Mouse (Mus musculus): Measurements from ENCODE around the gene Zswim5.

The Zswim5 gene

DNA sequence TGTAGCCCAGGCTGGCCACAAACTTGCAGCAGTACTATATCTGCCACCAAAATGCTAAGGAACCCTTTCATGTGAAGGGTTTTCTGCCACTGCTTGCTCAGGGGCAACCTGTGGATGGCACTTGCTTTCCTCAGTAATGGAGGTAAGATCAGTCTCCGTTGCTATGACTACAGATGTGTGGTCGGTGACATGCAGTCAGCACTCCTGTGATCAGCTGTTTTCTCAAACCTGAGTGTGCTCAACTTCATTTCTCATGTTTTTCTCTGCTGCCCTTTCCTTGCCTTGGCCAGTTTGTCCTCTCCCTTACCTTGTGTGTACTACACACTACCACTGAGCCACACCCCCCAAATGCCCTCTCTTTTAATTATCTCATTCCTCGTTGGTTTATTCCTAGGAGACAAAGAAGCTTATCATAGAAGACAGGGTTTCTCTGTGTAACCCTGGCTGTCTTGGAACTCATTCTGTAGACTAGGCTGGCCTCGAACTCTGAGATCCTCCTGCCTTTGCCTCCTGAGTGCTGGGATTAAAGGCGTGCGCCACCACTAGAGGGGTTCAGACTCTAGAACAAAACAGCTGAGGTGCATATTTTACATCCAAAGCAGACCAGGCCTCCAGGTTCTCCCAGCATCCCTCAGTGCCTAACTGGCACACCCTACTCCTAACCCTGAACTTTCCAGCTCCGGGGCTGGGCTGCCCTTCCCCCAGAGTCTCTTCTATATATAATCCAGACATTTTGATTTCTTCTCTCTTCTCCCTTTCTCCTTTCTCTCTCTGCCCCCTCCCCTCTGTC is 128.6 kb downstream of the Zswim5 start:
- no peak for DNase-seq (ENCODE audit: low read depth)

- no peak for DNase-seq (ENCODE audit: low read depth)
These were observed 129.9 kb downstream of the Zswim5 start for GRCm38 (mm10) chr4:117007058-117007457.

DNA sequence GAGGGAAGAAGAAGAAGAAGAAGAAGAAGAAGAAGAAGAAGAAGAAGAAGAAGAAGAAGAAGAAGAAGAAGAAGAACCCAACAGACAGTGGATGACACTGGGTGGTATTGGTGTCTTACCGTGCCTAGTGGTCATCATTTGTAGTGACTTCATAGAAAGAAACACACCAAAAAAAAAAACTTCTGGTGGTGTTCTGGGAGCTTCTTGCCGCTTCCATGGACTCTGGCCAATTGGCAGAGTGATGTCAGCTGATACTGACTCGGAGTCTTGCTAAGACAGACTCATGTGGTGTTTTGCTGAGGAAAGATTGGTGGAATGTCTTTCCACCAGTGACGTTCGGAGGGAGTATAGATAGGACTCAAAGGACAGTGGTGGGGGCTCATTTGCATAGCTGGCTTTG is 133.1 kb downstream of the Zswim5 start:
- no peak for DNase-seq (ENCODE audit: low read depth)

DNA sequence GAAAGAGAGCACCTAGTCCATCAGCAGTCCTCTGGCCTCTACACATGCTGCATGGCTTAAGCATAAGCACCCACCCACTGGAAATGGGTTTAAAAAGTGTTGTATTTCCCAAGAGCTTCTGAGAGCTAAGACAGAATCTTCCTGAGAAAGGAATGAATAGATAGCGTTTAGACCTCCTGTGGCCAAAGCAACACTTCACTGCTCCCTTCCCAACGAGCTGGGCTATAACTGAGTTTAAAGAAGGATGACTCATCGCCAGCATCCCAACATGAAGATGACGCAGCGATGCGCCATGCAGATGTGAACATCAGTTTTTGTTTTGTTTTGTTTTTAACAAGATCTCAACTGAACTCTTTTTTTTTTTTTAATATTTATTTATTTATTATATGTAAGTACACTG is 136.4 kb downstream of the Zswim5 start:
- DNase-seq (ENCODE audit: low read depth) = peak; percentile 51

DNA sequence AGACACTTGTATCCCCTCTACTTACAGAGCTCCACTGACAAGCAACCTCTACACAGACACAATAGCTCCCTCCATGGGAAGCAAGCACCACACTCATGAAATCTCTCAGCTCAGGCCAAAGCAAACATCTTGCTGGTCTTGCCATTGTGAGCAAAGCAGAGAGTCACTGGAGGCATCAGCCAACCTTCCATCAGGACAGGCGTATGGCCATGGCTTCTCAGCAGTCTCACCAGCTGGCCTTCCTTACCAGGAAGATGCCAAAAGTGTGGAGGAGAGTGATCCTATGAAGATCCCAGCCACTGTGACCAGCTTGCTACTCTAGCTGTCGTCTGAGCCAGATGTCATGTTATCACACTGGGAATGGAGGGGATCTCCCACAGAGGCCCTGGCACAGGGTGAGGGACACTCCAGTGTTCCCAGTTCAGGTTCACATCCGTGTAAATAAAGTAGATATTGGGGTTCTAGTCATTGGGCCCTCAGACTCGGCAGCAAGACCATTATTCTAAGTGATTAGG is 137.8 kb downstream of the Zswim5 start:
- no peak for DNase-seq (ENCODE audit: low read depth)

GRCm38 (mm10) chr4:117017738-117018137 is 140.6 kb downstream of the Zswim5 start:
- peak; percentile 29 for DNase-seq (ENCODE audit: low read depth)

- DNase-seq (ENCODE audit: low read depth) = no peak
These were observed 141.2 kb downstream of the Zswim5 start for GRCm38 (mm10) chr4:117018327-117018726.

DNA sequence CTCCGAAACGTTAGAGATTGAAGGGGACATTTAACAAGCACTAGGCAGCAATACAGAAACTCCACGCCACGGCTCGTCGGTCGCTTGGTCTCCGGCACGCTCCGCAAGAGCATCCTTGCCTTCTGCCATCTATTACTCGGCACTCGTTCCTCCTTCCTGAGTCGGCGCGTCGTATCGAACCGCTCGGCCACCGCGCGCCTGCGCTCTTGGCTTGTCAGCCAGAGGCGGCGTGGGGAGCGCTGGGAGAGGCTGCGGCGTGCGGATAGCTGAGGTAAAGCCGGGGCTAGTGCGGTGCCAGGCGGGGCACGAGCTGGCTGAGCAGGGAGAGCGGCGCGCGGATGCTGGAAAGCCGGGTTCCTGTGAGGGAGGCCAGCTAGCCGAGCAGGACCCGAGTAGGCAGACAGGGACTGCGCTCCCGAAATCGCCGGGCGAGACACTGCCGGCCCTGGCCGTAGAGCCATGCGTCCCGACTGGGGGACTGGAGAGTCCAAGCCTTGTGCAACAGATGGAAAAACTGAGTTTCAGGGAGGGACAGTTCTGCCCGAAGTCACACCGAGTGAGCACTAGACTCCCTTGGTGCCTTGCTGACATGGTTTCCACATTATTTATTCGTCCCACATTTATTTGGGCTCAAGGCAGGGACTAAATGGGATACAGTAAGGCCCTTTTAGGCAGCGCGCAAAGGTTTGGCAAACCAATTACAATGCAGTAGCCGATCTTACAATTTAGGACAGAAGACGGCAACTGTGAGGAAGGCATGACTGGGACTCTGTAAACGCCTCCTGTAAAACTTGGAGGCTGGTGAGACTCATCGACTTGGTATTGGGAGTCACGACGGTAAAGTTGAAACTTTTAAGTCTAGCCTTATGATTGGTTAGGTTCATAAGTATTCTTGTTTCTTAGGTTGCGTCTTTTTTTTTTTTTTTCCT is 142.3 kb downstream of the Zswim5 start, which contains the start of gene Eif2b3:
Gene Eif2b3 (plus strand): TSS at position 197 of the 929 bp plus-strand sequence.
- peak; percentile 92 for DNase-seq (ENCODE audit: low read depth)

DNA sequence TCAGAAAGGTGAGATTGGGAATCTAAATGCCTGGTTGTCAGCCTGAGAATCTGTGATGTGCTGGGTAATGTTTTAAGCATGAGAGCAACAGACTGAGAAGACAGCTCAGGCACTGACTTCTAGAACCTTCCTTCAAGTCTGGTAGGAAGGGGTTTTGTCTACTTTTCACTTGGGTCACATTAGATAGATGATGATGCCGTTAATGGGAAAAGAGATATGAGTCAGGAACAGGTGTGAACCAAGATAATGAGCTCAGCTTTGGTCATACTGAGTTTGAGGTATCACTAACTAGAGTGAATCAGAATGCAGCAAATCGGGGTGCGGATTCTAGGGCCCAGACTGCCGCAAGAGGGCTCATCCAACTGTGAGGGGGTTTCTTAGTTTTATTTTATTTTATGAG is 146.3 kb downstream of the Zswim5 start:
- DNase-seq (ENCODE audit: low read depth) = no peak

GRCm38 (mm10) chr4:117031105-117031504 is 153.9 kb downstream of the Zswim5 start:
- peak; percentile 45 for DNase-seq (ENCODE audit: low read depth)

Measured in 416B (cell line).